ENCODE assay signal across 9 mouse cellular contexts in genomic region chr8:46868346-46869065, GRCm38 (mm10).
DNase-seq lines count a peak whose midpoint lies in the region; ATAC-seq and TF ChIP-seq lines count a peak whose summit lies in the region.
"Had no signal": no experiment of that assay in that cellular context is flagged by ENCODE, and none has a peak within 500 bp of the region (broad histone marks: within the 10 kb centered on the region; RNA-seq: fewer than 3 reads in every experiment).

No protein-coding gene starts in this region.

- no peak overlapping the region for H3K4me3 ChIP-seq in liver, adult 2 months (ENCODE audit: insufficient read depth, low read depth, low read length)
- H3K4me3 ChIP-seq in bone marrow macrophage, adult 2 months (ENCODE audit: insufficient read depth, low read length) = no peak overlapping the region
- H3K4me3 ChIP-seq in stomach, embryonic 14.5 days (ENCODE audit: low read depth, low read length) = no peak overlapping the region

- H3K4me2 ChIP-seq in stomach, embryonic 14.5 days (replicated peaks; ENCODE audit: low read depth, low read length) = no peak overlapping the region

- H3K9me3 ChIP-seq in stomach, embryonic 14.5 days (ENCODE audit: control insufficient read depth, low read depth, low read length) = no peaks in the 10 kb centered on the region

- intact Hi-C loops in heart, postnatal 36 days (cut with DNase I) = no loop called here

- TF ChIP-seq CTCF in liver, adult 2 months (IDR thresholded peaks at IDR 0.05; ENCODE audit: low read depth, low read length) = no peak
- no peak for TF ChIP-seq CTCF in bone marrow macrophage, adult 2 months (IDR thresholded peaks at IDR 0.05; ENCODE audit: low read depth, low read length)

- WGBS in liver, adult 2 months = 59% methylated on average over 8 of the region's 8 CpGs
- WGBS in stomach, embryonic 14.5 days = 61% methylated on average over 8 of the region's 8 CpGs

- ATAC-seq in stomach, embryonic 14.5 days (ENCODE audit: insufficient number of reproducible peaks, insufficient read depth, low FRiP score, low read depth) = no peak
- ATAC-seq in activated CD4-positive, CD25-positive, alpha-beta regulatory T cell, adult 4 months = no peak
- ATAC-seq: inflammation-experienced regulatory T-cells, adult 6 months had no signal

- peak overlapping the region; percentile 44 for H3K27ac ChIP-seq in liver, adult 2 months (replicated peaks; ENCODE audit: insufficient read depth, low read depth, low read length)
- peak overlapping the region; percentile 98 for H3K27ac ChIP-seq in bone marrow macrophage, adult 2 months (ENCODE audit: insufficient read depth, low read depth, low read length)
- H3K27ac ChIP-seq in stomach, embryonic 14.5 days (ENCODE audit: low read length) = peak overlapping the region; percentile 1; the same call in 1 of the 2 replicates

- no peak overlapping the region for H3K9ac ChIP-seq in liver, adult 2 months (ENCODE audit: low read depth, low read length)
- H3K9ac ChIP-seq in stomach, embryonic 14.5 days (replicated peaks; ENCODE audit: low read depth, low read length) = no peak overlapping the region

- DNase-seq in liver, adult 2 months (ENCODE audit: extremely low read depth, low read depth, low spot score) = no peak
- no peak for DNase-seq in liver
- DNase-seq in heart, postnatal 36 days = peak; percentile 58 to 61
- DNase-seq in thymus, postnatal 10 days (ENCODE audit: low spot score in 2 of 2) = no peak
- DNase-seq in left cerebral cortex, adult 11 months (ENCODE audit: low spot score) = no peak

- no peaks in the 10 kb centered on the region for H3K27me3 ChIP-seq in liver, adult 2 months (ENCODE audit: control insufficient read depth, insufficient read depth, low read length)
- H3K27me3 ChIP-seq in stomach, embryonic 14.5 days (ENCODE audit: control insufficient read depth, insufficient read depth, low read length) = no peaks in the 10 kb centered on the region

- no peaks in the 10 kb centered on the region for H3K4me1 ChIP-seq in liver, adult 2 months (ENCODE audit: control insufficient read depth, insufficient read depth, low read length)
- H3K4me1 ChIP-seq in bone marrow macrophage, adult 2 months (ENCODE audit: control insufficient read depth, insufficient read depth, low read length) = peaks cover 35% of the 10 kb centered on the region
- peaks cover 13% of the 10 kb centered on the region; the same call in 1 of the 2 replicates for H3K4me1 ChIP-seq in stomach, embryonic 14.5 days (ENCODE audit: control insufficient read depth, insufficient read depth, low read length)

- no peaks in the 10 kb centered on the region for H3K79me2 ChIP-seq in liver, adult 2 months (ENCODE audit: control insufficient read depth, insufficient read depth, low read length)

- no peak for TF ChIP-seq POLR2A in liver, adult 2 months (IDR thresholded peaks at IDR 0.05; ENCODE audit: extremely low read depth, insufficient read depth, low read length)
- TF ChIP-seq POLR2A in bone marrow macrophage, adult 2 months (IDR thresholded peaks at IDR 0.05; ENCODE audit: borderline replicate concordance, low read depth, low read length) = no peak

- no peaks in the 10 kb centered on the region for H3K36me3 ChIP-seq in liver, adult 2 months (ENCODE audit: control insufficient read depth, insufficient read depth, low read length)
- no peaks in the 10 kb centered on the region for H3K36me3 ChIP-seq in stomach, embryonic 14.5 days (ENCODE audit: control insufficient read depth, insufficient read depth, low read length)

Comparison
In these comparisons a context has a peak if more than half of its experiments do, and no peak if none do; other contexts are left out.
1. DNase-seq: peak in heart, postnatal 36 days (2 of 2); none in liver, adult 2 months (single experiment), liver (single experiment), thymus, postnatal 10 days (0 of 2) and left cerebral cortex, adult 11 months (single experiment).
2. H3K27ac ChIP-seq: peak in every context shown above with its lines; median percentile 98 in bone marrow macrophage, adult 2 months; 44 in liver, adult 2 months; 1 in stomach, embryonic 14.5 days.